In genomic region chr11:17501120-17502043, GRCm38 (mm10) we compare ENCODE assay signal across 25 mouse cellular contexts.
DNase-seq lines count a peak whose midpoint lies in the region; ATAC-seq and TF ChIP-seq lines count a peak whose summit lies in the region.
"Had no signal": no experiment of that assay in that cellular context is flagged by ENCODE, and none has a peak within 500 bp of the region (broad histone marks: within the 10 kb centered on the region; RNA-seq: fewer than 3 reads in every experiment).

No protein-coding gene starts in this region.

- H3K4me2 ChIP-seq in embryonic facial prominence, embryonic 11.5 days (ENCODE audit: low read depth, low read length): no peak overlapping the region
- H3K4me2 ChIP-seq in midbrain, embryonic 16.5 days (ENCODE audit: low read length): no peak overlapping the region
- no peak overlapping the region for H3K4me2 ChIP-seq in midbrain, embryonic 14.5 days (ENCODE audit: low read length)
- H3K4me2 ChIP-seq in limb, embryonic 15.5 days: no peak overlapping the region; the same call in 1 of the 2 replicates
- H3K4me2 ChIP-seq: heart, embryonic 13.5 days; liver, embryonic 11.5 days had no signal

- peak; percentile 43 for DNase-seq in embryonic facial prominence, embryonic 11.5 days (ENCODE audit: low spot score)
- DNase-seq in embryonic facial prominence, embryonic 10.5 days (ENCODE audit: low spot score): no peak
- DNase-seq in kidney, postnatal 10 days: peak; percentile 8
- DNase-seq in kidney, adult 2 months: no peak
- DNase-seq in midbrain, embryonic 14.5 days: no peak
- no peak for DNase-seq in cerebellum, adult 9-11 months
- DNase-seq: adrenal gland, adult 8-10 months; cerebellum, adult 2 months; cerebellum, postnatal 36 days; embryo, embryonic 11 days; gastrocnemius, postnatal 36 days; heart, adult 2 months; heart, postnatal 14 days; kidney, adult 11 months; kidney, postnatal 14 days; layer of hippocampus, postnatal 36 days; lung, adult 2 months; retina, postnatal 1 day; right cerebral cortex, postnatal 4 days; thymus, postnatal 14 days had no signal

- no peaks in the 10 kb centered on the region for H3K27me3 ChIP-seq in embryonic facial prominence, embryonic 11.5 days (ENCODE audit: control insufficient read depth, insufficient read depth, low read length)
- no peaks in the 10 kb centered on the region for H3K27me3 ChIP-seq in embryonic facial prominence, embryonic 10.5 days (replicated peaks; ENCODE audit: low read depth, poor library complexity, severe bottlenecking)
- no peaks in the 10 kb centered on the region for H3K27me3 ChIP-seq in kidney, adult 2 months (replicated peaks; ENCODE audit: control insufficient read depth, insufficient read depth, low read length)
- no peaks in the 10 kb centered on the region for H3K27me3 ChIP-seq in midbrain, embryonic 16.5 days (ENCODE audit: control insufficient read depth, insufficient read depth, low read depth, low read length)
- no peaks in the 10 kb centered on the region for H3K27me3 ChIP-seq in midbrain, embryonic 14.5 days (ENCODE audit: control insufficient read depth, insufficient read depth, low read length)
- no peaks in the 10 kb centered on the region; the same call in 1 of the 2 replicates for H3K27me3 ChIP-seq in limb, embryonic 15.5 days
- H3K27me3 ChIP-seq: heart, embryonic 13.5 days had no signal

- TF ChIP-seq CTCF in kidney, adult 2 months (conservative IDR thresholded peaks at IDR 0.05; ENCODE audit: insufficient read depth, insufficient read length, low read depth, low read length): no peak

- no peaks in the 10 kb centered on the region for H3K9me3 ChIP-seq in embryonic facial prominence, embryonic 11.5 days (replicated peaks; ENCODE audit: control insufficient read depth, low read length)
- H3K9me3 ChIP-seq in embryonic facial prominence, embryonic 10.5 days: no peaks in the 10 kb centered on the region
- H3K9me3 ChIP-seq in midbrain, embryonic 16.5 days (replicated peaks; ENCODE audit: control insufficient read depth, low read length, poor library complexity, severe bottlenecking): no peaks in the 10 kb centered on the region
- no peaks in the 10 kb centered on the region for H3K9me3 ChIP-seq in midbrain, embryonic 14.5 days (ENCODE audit: control insufficient read depth, low read length)
- H3K9me3 ChIP-seq in limb, embryonic 15.5 days: no peaks in the 10 kb centered on the region
- H3K9me3 ChIP-seq: heart, embryonic 13.5 days had no signal

- no peaks in the 10 kb centered on the region for H3K36me3 ChIP-seq in embryonic facial prominence, embryonic 11.5 days (replicated peaks; ENCODE audit: control insufficient read depth, insufficient read depth, low read depth, low read length)
- no peaks in the 10 kb centered on the region for H3K36me3 ChIP-seq in embryonic facial prominence, embryonic 10.5 days (replicated peaks)
- no peaks in the 10 kb centered on the region for H3K36me3 ChIP-seq in kidney, adult 2 months (ENCODE audit: control insufficient read depth, insufficient read depth, low read length)
- no peaks in the 10 kb centered on the region for H3K36me3 ChIP-seq in midbrain, embryonic 16.5 days (ENCODE audit: control insufficient read depth, insufficient read depth, low read length)
- H3K36me3 ChIP-seq in midbrain, embryonic 14.5 days (ENCODE audit: control insufficient read depth, insufficient read depth, low read length): no peaks in the 10 kb centered on the region
- H3K36me3 ChIP-seq in limb, embryonic 15.5 days: no peaks in the 10 kb centered on the region
- H3K36me3 ChIP-seq: heart, embryonic 13.5 days had no signal

- WGBS in embryonic facial prominence, embryonic 11.5 days: 67% methylated on average over 14 of the region's 14 CpGs
- WGBS in embryonic facial prominence, embryonic 10.5 days: 83% methylated on average over 14 of the region's 14 CpGs
- WGBS in kidney, adult 2 months: 71% methylated on average over 14 of the region's 14 CpGs
- WGBS in midbrain, embryonic 16.5 days: 78% methylated on average over 14 of the region's 14 CpGs
- 82% methylated on average over 14 of the region's 14 CpGs for WGBS in midbrain, embryonic 14.5 days
- WGBS in limb, embryonic 15.5 days: 26% methylated on average over 14 of the region's 14 CpGs

- H3K9ac ChIP-seq in embryonic facial prominence, embryonic 11.5 days (replicated peaks; ENCODE audit: low read length): no peak overlapping the region
- no peak overlapping the region for H3K9ac ChIP-seq in midbrain, embryonic 16.5 days (ENCODE audit: low read depth, low read length)
- H3K9ac ChIP-seq in midbrain, embryonic 14.5 days (replicated peaks; ENCODE audit: low read length): no peak overlapping the region
- H3K9ac ChIP-seq in limb, embryonic 15.5 days: no peak overlapping the region
- H3K9ac ChIP-seq: heart, embryonic 13.5 days had no signal

- TF ChIP-seq POLR2A in kidney, adult 2 months (IDR thresholded peaks at IDR 0.05; ENCODE audit: low read depth, low read length): no peak

- H3K4me1 ChIP-seq in embryonic facial prominence, embryonic 11.5 days (ENCODE audit: control insufficient read depth, insufficient read depth, low read length): no peaks in the 10 kb centered on the region
- H3K4me1 ChIP-seq in embryonic facial prominence, embryonic 10.5 days: no peaks in the 10 kb centered on the region
- H3K4me1 ChIP-seq in kidney, adult 2 months (ENCODE audit: control insufficient read depth, insufficient read depth, low read length): no peaks in the 10 kb centered on the region
- H3K4me1 ChIP-seq in midbrain, embryonic 16.5 days (ENCODE audit: control insufficient read depth, insufficient read depth, low read length): no peaks in the 10 kb centered on the region
- H3K4me1 ChIP-seq in midbrain, embryonic 14.5 days (ENCODE audit: control insufficient read depth, insufficient read depth, low read length): no peaks in the 10 kb centered on the region
- H3K4me1 ChIP-seq in limb, embryonic 15.5 days: peaks cover 11% of the 10 kb centered on the region; the same call in 1 of the 2 replicates
- H3K4me1 ChIP-seq: heart, embryonic 13.5 days had no signal

- no peak overlapping the region for H3K4me3 ChIP-seq in embryonic facial prominence, embryonic 11.5 days (ENCODE audit: low read depth, low read length)
- H3K4me3 ChIP-seq in embryonic facial prominence, embryonic 10.5 days: no peak overlapping the region
- no peak overlapping the region for H3K4me3 ChIP-seq in kidney, adult 2 months (ENCODE audit: insufficient read depth, low read depth, low read length)
- H3K4me3 ChIP-seq in midbrain, embryonic 16.5 days (ENCODE audit: low read depth, low read length): no peak overlapping the region
- H3K4me3 ChIP-seq in midbrain, embryonic 14.5 days (replicated peaks; ENCODE audit: low read depth, low read length): no peak overlapping the region
- no peak overlapping the region for H3K4me3 ChIP-seq in limb, embryonic 15.5 days
- H3K4me3 ChIP-seq: heart, adult 2 months; heart, embryonic 13.5 days had no signal

- ATAC-seq in embryonic facial prominence, embryonic 11.5 days (replicated peaks; ENCODE audit: insufficient number of reproducible peaks, low FRiP score, low TSS enrichment, low read depth): no peak
- peak; percentile 72 for ATAC-seq in midbrain, embryonic 16.5 days
- no peak for ATAC-seq in midbrain, embryonic 14.5 days (ENCODE audit: low FRiP score, low TSS enrichment)
- ATAC-seq in limb, embryonic 15.5 days (ENCODE audit: insufficient number of reproducible peaks, low FRiP score, low TSS enrichment, low read depth): peak; percentile 86
- ATAC-seq: activated CD4-positive, CD25-positive, alpha-beta regulatory T cell, adult 4 months had no signal

- H3K27ac ChIP-seq in embryonic facial prominence, embryonic 11.5 days (replicated peaks; ENCODE audit: low read depth, low read length): no peak overlapping the region
- no peak overlapping the region for H3K27ac ChIP-seq in embryonic facial prominence, embryonic 10.5 days (replicated peaks)
- H3K27ac ChIP-seq in kidney, adult 2 months (ENCODE audit: insufficient read depth, low read depth, low read length): no peak overlapping the region
- no peak overlapping the region for H3K27ac ChIP-seq in midbrain, embryonic 16.5 days (ENCODE audit: low read length)
- H3K27ac ChIP-seq in midbrain, embryonic 14.5 days (replicated peaks; ENCODE audit: low read depth, low read length): no peak overlapping the region
- peak overlapping the region; percentile 24; the same call in 1 of the 2 replicates for H3K27ac ChIP-seq in limb, embryonic 15.5 days
- H3K27ac ChIP-seq: heart, adult 2 months; heart, embryonic 13.5 days had no signal

Comparison
In these comparisons a context has a peak if more than half of its experiments do, and no peak if none do; other contexts are left out.
1. ATAC-seq: peak in midbrain, embryonic 16.5 days (single experiment) and limb, embryonic 15.5 days (single experiment); none in embryonic facial prominence, embryonic 11.5 days (single experiment) and midbrain, embryonic 14.5 days (single experiment).
2. DNase-seq: peak in embryonic facial prominence, embryonic 11.5 days (single experiment) and kidney, postnatal 10 days (single experiment); none in embryonic facial prominence, embryonic 10.5 days (single experiment), kidney, adult 2 months (single experiment), midbrain, embryonic 14.5 days (single experiment) and cerebellum, adult 9-11 months (single experiment).